Mouse (Mus musculus): ENCODE measurements around the gene Ptprm.

- TF ChIP-seq CTCF (IDR thresholded peaks at IDR 0.05; ENCODE audit: borderline replicate concordance, control insufficient read depth, extremely low read depth, insufficient read depth, low read length, poor library complexity) (no peak), POLR2A (IDR thresholded peaks at IDR 0.05; ENCODE audit: control insufficient read depth, extremely low read depth, insufficient read depth, low read length, poor library complexity) (no peak)
These were observed 682.5 kb downstream of the Ptprm start for GRCm38 (mm10) chr17:66671715-66672230.

Data from thymus, adult 2 months (tissue).